Mouse (Mus musculus) cerebellum, postnatal 36 days (tissue): Measurements from ENCODE around the gene Nhlrc2.
"Not testable (repeated sequence)": the region's sequence is repeated elsewhere in the genome, so short reads cannot be mapped to it uniquely, and the experiment has no call there.

ENCODE experiments used
- DNase-seq, 2 experiments: peaks; one replicate each; pipeline ENCODE4 v3.0.0; 2021 to 2022; ENCODE audit warnings: mixed read lengths in 2 of 2

Gene Nhlrc2

GRCm38 (mm10) chr19:56548230-56549032, at the start of gene Nhlrc2:
TSS of gene Nhlrc2 (plus strand) at chr19:56548261.
- DNase-seq = peak; percentile 81 to 85

GRCm38 (mm10) chr19:56503069-56503468, 45.0 kb upstream of the Nhlrc2 start:
- DNase-seq = not testable (repeated sequence)

- not testable (repeated sequence) for DNase-seq
These were observed 44.5 kb upstream of the Nhlrc2 start for GRCm38 (mm10) chr19:56503525-56503924.

- not testable (repeated sequence) for DNase-seq
These were observed 36.9 kb upstream of the Nhlrc2 start for GRCm38 (mm10) chr19:56511207-56511606.

GRCm38 (mm10) chr19:56513527-56513926, 34.5 kb upstream of the Nhlrc2 start:
- not testable (repeated sequence) for DNase-seq

- DNase-seq = not testable (repeated sequence)
These were observed 28.7 kb upstream of the Nhlrc2 start for GRCm38 (mm10) chr19:56519408-56519807.

- not testable (repeated sequence) for DNase-seq
These were observed 17.5 kb upstream of the Nhlrc2 start for GRCm38 (mm10) chr19:56530529-56530928.

- DNase-seq = no peak
These were observed 16.8 kb upstream of the Nhlrc2 start for GRCm38 (mm10) chr19:56531251-56531650.

- no peak for DNase-seq
These were observed 14.6 kb upstream of the Nhlrc2 start for GRCm38 (mm10) chr19:56533291-56534071.

GRCm38 (mm10) chr19:56534337-56534736, 13.7 kb upstream of the Nhlrc2 start:
- DNase-seq = no peak

- DNase-seq = no peak
These were observed 13.0 kb upstream of the Nhlrc2 start for GRCm38 (mm10) chr19:56535064-56535463.

GRCm38 (mm10) chr19:56535765-56536164, 12.3 kb upstream of the Nhlrc2 start:
- DNase-seq = no peak

GRCm38 (mm10) chr19:56543320-56543719, 4.7 kb upstream of the Nhlrc2 start:
- no peak for DNase-seq

GRCm38 (mm10) chr19:56544681-56545388, 3.2 kb upstream of the Nhlrc2 start:
- DNase-seq = no peak

GRCm38 (mm10) chr19:56546031-56546430, 2.0 kb upstream of the Nhlrc2 start:
- no peak for DNase-seq

GRCm38 (mm10) chr19:56547456-56548229, 418 bp upstream of the Nhlrc2 start, which contains the start of gene Dclre1a:
TSS of gene Dclre1a (minus strand) at chr19:56548222.
- peak; percentile 75 to 76 for DNase-seq

- DNase-seq = no peak
These were observed 1.1 kb downstream of the Nhlrc2 start for GRCm38 (mm10) chr19:56549033-56549680.

- DNase-seq = no peak
These were observed 5.1 kb downstream of the Nhlrc2 start for GRCm38 (mm10) chr19:56553177-56553576.

- DNase-seq = no peak
These were observed 7.9 kb downstream of the Nhlrc2 start for GRCm38 (mm10) chr19:56555972-56556371.

GRCm38 (mm10) chr19:56562433-56563138, 14.5 kb downstream of the Nhlrc2 start:
- no peak for DNase-seq

- DNase-seq = no peak
These were observed 15.4 kb downstream of the Nhlrc2 start for GRCm38 (mm10) chr19:56563469-56563868.
